Mouse (Mus musculus): ENCODE measurements around the gene Oaz2. TPM values are rescaled to one million over a fixed set of nuclear protein-coding genes. Genes with fewer than 3 reads are reported as not detected.

Gene Oaz2
- total and polyA plus RNA-seq, 3 experiments: 30.2 to 61.4 (median 35.3) TPM

DNA sequence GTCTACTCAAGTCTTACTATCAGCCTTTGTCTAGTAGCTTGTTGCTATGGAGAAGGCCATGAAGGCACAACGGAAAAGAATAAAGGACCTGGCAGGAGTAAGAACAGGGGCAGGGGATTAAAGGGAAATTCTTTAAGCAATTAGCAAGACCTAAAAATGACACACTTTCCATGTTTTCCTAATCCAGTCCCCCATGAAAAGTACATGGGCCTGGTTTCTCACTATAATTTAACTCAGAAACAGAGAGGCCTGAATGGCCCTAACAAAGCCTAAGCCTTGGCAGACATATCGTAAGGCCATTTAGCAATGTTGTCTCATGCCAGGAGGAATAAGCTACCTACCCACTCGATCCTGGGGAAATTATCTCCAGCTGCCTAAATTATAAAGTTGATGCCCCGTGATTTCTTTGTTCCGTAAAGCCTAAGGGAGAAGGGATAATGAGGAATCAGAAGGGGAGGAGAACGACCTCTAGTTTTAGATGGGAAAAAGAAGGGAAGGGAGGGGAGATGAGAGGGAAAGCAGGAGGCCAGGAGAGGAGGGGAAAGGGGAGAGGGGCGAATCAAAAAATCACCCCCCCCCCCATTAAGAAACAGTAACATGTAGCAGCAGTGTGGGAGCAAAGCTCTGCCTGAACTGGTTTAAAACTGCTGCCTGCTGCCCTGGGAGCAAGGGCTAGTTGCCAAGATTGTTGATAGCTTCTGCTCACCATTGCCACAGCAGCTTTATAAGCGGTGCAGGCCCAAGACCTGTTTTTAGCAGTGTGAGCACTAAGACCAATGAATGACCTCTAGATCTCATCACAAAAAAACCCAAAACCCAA, 56.9 kb downstream of the Oaz2 start:
- dilution Hi-C loops (cut with MboI; ENCODE audit: extremely low pct_ligation_motif_present, extremely low pct_unique_long_range_greater_than_20kb, low sequenced_read_pairs): no loop called here
- no peak for DNase-seq (ENCODE audit: extremely low read depth)
- 0 out of 2 replicates have a peak, but pooled peaks cover 2% of the 10 kb centered on the region for H3K79me2 ChIP-seq (replicated peaks; ENCODE audit: control insufficient read depth, extremely low read depth, insufficient read depth, poor library complexity, severe bottlenecking)

DNA sequence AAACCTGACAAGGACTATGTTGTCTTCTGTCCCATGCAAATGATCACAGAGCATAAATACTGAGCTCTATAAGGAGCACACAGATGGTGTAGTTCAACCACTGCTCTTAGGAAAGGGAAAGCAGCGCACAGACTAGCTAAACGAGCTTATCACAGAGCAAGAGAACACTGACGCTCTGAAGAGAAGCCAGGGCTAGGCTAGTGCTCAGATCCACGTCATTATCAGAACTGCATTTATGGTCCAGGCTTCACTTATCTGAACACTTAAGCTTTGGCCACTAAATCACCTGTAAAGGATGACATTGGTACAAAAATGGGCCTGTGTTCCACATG, 57.5 kb downstream of the Oaz2 start:
- TF ChIP-seq TBP (conservative IDR thresholded peaks at IDR 0.05; ENCODE audit: low read depth, low read length): no peak
- no peak for TF ChIP-seq MAZ (IDR thresholded peaks at IDR 0.05; ENCODE audit: low read depth, low read length)
- TF ChIP-seq UBTF (IDR thresholded peaks at IDR 0.05; ENCODE audit: low read depth, low read length): no peak
- no peak for TF ChIP-seq ZKSCAN1 (IDR thresholded peaks at IDR 0.05; ENCODE audit: borderline replicate concordance, low read depth, low read length)
- no peak for TF ChIP-seq NRF1 (IDR thresholded peaks at IDR 0.05; ENCODE audit: low read depth, low read length)
- no peak for TF ChIP-seq SIN3A (IDR thresholded peaks at IDR 0.05; ENCODE audit: low read length)
- TF ChIP-seq HCFC1 (IDR thresholded peaks at IDR 0.05; ENCODE audit: low read depth, low read length): no peak
- no peak for TF ChIP-seq NELFE (IDR thresholded peaks at IDR 0.05; ENCODE audit: low read depth, low read length)
- no peak for TF ChIP-seq SMC3 (IDR thresholded peaks at IDR 0.05; ENCODE audit: low read depth, low read length)
- in situ Hi-C loops (cut with MboI; ENCODE audit: low pct_ligation_motif_present, low pct_unique_long_range_greater_than_20kb, low sequenced_read_pairs): no loop called here
- Histone ChIP-seq H3K27ac (ENCODE audit: insufficient read depth, low read depth) (no peak overlapping the region), H3K4me1 (ENCODE audit: control insufficient read depth in 1 of 2, insufficient read depth in 2 of 2) (peaks cover 0 to 9% of the 10 kb centered on the region in 2 experiments; a peak in 1 of 4 replicates), H3K9ac (ENCODE audit: insufficient read depth, low read depth) (no peak overlapping the region), H3K79me2 (replicated peaks; ENCODE audit: control insufficient read depth, extremely low read depth, insufficient read depth, poor library complexity, severe bottlenecking) (0 out of 2 replicates have a peak, but pooled peaks cover 2% of the 10 kb centered on the region), H3K4me3 (replicated peaks in 1 of 3; ENCODE audit: low read depth in 2 of 3, low read length in 2 of 3, poor library complexity in 1 of 3) (no peak overlapping the region), H3K4me2 (ENCODE audit: insufficient read depth, low read depth, poor library complexity, severe bottlenecking) (no peak overlapping the region), H3K9me3 (replicated peaks; ENCODE audit: low read length) (no peaks in the 10 kb centered on the region), H3K27me3 (replicated peaks) (no peaks in the 10 kb centered on the region), H3K36me3 (replicated peaks in 1 of 2; ENCODE audit: control insufficient read depth in 1 of 2, insufficient read depth in 1 of 2, low read length in 1 of 2) (peaks cover 0 to 39% of the 10 kb centered on the region in 2 experiments)
- DNase-seq (ENCODE audit: extremely low read depth): no peak
- dilution Hi-C loops (cut with MboI; ENCODE audit: extremely low pct_ligation_motif_present, extremely low pct_unique_long_range_greater_than_20kb, low sequenced_read_pairs): no loop called here

More for the DNA sequence above, 56.9 kb downstream of the Oaz2 start:
- H3K9me3 ChIP-seq (replicated peaks; ENCODE audit: low read length): no peaks in the 10 kb centered on the region
- no peaks in the 10 kb centered on the region for H3K27me3 ChIP-seq (replicated peaks)
- no peak overlapping the region for H3K4me3 ChIP-seq (replicated peaks in 1 of 3; ENCODE audit: low read depth in 2 of 3, low read length in 2 of 3, poor library complexity in 1 of 3)
- no peak for TF ChIP-seq BHLHE40 (IDR thresholded peaks at IDR 0.05; ENCODE audit: low read depth, low read length)
- TF ChIP-seq IRF4 (IDR thresholded peaks at IDR 0.05; ENCODE audit: low read depth, low read length): no peak
- no peak for TF ChIP-seq NELFE (IDR thresholded peaks at IDR 0.05; ENCODE audit: low read depth, low read length)
- no peak for TF ChIP-seq TCF12 (IDR thresholded peaks at IDR 0.05; ENCODE audit: low read depth, low read length)
- TF ChIP-seq USF2 (conservative IDR thresholded peaks at IDR 0.05; ENCODE audit: low read depth, low read length): no peak
- no peak for TF ChIP-seq TBP (conservative IDR thresholded peaks at IDR 0.05; ENCODE audit: low read depth, low read length)
- no peak for TF ChIP-seq CHD1 (IDR thresholded peaks at IDR 0.05; ENCODE audit: low read depth, low read length)
- TF ChIP-seq ETS1 (conservative IDR thresholded peaks at IDR 0.05; ENCODE audit: low read depth, low read length): no peak
- peaks cover 0 to 9% of the 10 kb centered on the region in 2 experiments; a peak in 1 of 4 replicates for H3K4me1 ChIP-seq (ENCODE audit: control insufficient read depth in 1 of 2, insufficient read depth in 2 of 2)
- no peak overlapping the region for H3K27ac ChIP-seq (ENCODE audit: insufficient read depth, low read depth)
- H3K36me3 ChIP-seq (replicated peaks in 1 of 2; ENCODE audit: control insufficient read depth in 1 of 2, insufficient read depth in 1 of 2, low read length in 1 of 2): peaks cover 0 to 34% of the 10 kb centered on the region in 2 experiments
- in situ Hi-C loops (cut with MboI; ENCODE audit: low pct_ligation_motif_present, low pct_unique_long_range_greater_than_20kb, low sequenced_read_pairs): no loop called here
- no peak overlapping the region for H3K9ac ChIP-seq (ENCODE audit: insufficient read depth, low read depth)
- H3K4me2 ChIP-seq (ENCODE audit: insufficient read depth, low read depth, poor library complexity, severe bottlenecking): no peak overlapping the region
